ENCODE assay signal across 8 mouse cellular contexts in the genomic region with DNA sequence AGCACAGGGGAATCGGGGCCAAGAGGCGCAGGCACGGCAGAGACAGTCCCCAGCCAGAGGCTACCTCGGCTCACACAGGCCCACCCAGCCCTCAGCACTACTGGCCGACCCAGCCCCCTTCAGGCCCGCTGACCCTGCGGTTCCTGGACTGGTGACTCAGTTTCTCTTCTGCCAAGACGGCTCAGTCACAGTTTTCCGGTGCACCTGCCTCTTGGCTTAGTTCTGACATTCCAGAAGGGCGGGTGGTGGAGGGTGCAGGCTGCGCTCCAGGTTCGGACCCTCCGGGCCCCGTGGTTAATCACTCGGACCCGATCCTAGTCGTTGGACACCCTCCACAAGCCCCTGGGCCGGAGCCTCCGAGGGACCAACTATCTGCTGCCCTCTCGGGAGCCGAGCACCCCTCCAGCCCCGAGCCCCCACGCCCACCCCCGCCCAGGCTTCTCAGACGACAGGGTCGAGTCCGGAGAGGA. TPM values are rescaled to one million over a fixed set of nuclear protein-coding genes. Genes with fewer than 3 reads are reported as not detected.
DNase-seq lines count a peak whose midpoint lies in the region; ATAC-seq and TF ChIP-seq lines count a peak whose summit lies in the region.

No protein-coding gene starts in this region.

- peak overlapping the region; percentile 94 for H3K4me2 ChIP-seq in heart, postnatal 0 days (ENCODE audit: low read depth, low read length)
- H3K4me2 ChIP-seq in liver, embryonic 11.5 days, result peak overlapping the region; percentile 96
- H3K4me2 ChIP-seq in stomach, embryonic 16.5 days (ENCODE audit: low read depth, low read length), result peak overlapping the region; percentile 88

- H3K9ac ChIP-seq in heart, postnatal 0 days (replicated peaks; ENCODE audit: low read depth, low read length), result peak overlapping the region; percentile 99
- peak overlapping the region; percentile 96 for H3K9ac ChIP-seq in liver, embryonic 11.5 days (ENCODE audit: low read depth, low read length)
- H3K9ac ChIP-seq in stomach, embryonic 16.5 days (ENCODE audit: low read length), result peak overlapping the region; percentile 90

- H3K4me3 ChIP-seq in testis, adult 2 months (ENCODE audit: control insufficient read depth, low read depth, low read length), result peak overlapping the region; percentile 89
- peak overlapping the region; percentile 90 for H3K4me3 ChIP-seq in heart, postnatal 0 days (ENCODE audit: low read depth, low read length)
- H3K4me3 ChIP-seq in liver, embryonic 11.5 days (ENCODE audit: low read depth, low read length), result peak overlapping the region; percentile 97
- H3K4me3 ChIP-seq in stomach, embryonic 16.5 days (replicated peaks; ENCODE audit: low read length), result peak overlapping the region; percentile 80

- H3K27ac ChIP-seq in testis, adult 2 months (ENCODE audit: control insufficient read depth, insufficient read depth, low read depth, low read length), result peak overlapping the region; percentile 94
- H3K27ac ChIP-seq in heart, postnatal 0 days (ENCODE audit: low read depth), result peak overlapping the region; percentile 95
- peak overlapping the region; percentile 83 for H3K27ac ChIP-seq in liver, embryonic 11.5 days (ENCODE audit: low read depth, low read length)
- peak overlapping the region; percentile 97 for H3K27ac ChIP-seq in stomach, embryonic 16.5 days (ENCODE audit: low read length)

- H3K9me3 ChIP-seq in heart, postnatal 0 days (replicated peaks; ENCODE audit: control insufficient read depth, low read length), result no peaks in the 10 kb centered on the region
- H3K9me3 ChIP-seq in liver, embryonic 11.5 days (ENCODE audit: control insufficient read depth, low read length), result no peaks in the 10 kb centered on the region
- no peaks in the 10 kb centered on the region for H3K9me3 ChIP-seq in stomach, embryonic 16.5 days (replicated peaks; ENCODE audit: control insufficient read depth, low read length)

- no peak for TF ChIP-seq EP300 in heart, postnatal 0 days (IDR thresholded peaks at IDR 0.05; ENCODE audit: low read depth)

- WGBS in heart, postnatal 0 days, result 2% methylated on average over 27 of the region's 27 CpGs
- 2% methylated on average over 27 of the region's 27 CpGs for WGBS in liver, embryonic 11.5 days
- under 1% methylated on average over 27 of the region's 27 CpGs for WGBS in stomach, embryonic 16.5 days

- no peak for TF ChIP-seq CTCF in testis, adult 2 months (IDR thresholded peaks at IDR 0.05; ENCODE audit: control insufficient read depth, insufficient read depth, insufficient replicate concordance, low read depth, low read length)
- no peak for TF ChIP-seq CTCF in heart, postnatal 0 days (IDR thresholded peaks at IDR 0.05; ENCODE audit: low read depth)

- H3K4me1 ChIP-seq in testis, adult 2 months (ENCODE audit: control insufficient read depth, insufficient read depth, low read length), result peaks cover 3% of the 10 kb centered on the region
- peaks cover 14% of the 10 kb centered on the region for H3K4me1 ChIP-seq in heart, postnatal 0 days (ENCODE audit: control insufficient read depth, insufficient read depth)
- peaks cover 40% of the 10 kb centered on the region for H3K4me1 ChIP-seq in liver, embryonic 11.5 days (replicated peaks; ENCODE audit: control insufficient read depth, insufficient read depth, low read length)
- H3K4me1 ChIP-seq in stomach, embryonic 16.5 days (ENCODE audit: control insufficient read depth, insufficient read depth, low read length), result peaks cover 13% of the 10 kb centered on the region

- no peak for TF ChIP-seq POLR2A in testis, adult 2 months (IDR thresholded peaks at IDR 0.05; ENCODE audit: control insufficient read depth, low read depth, low read length)

- no peaks in the 10 kb centered on the region; the same call in none of the 2 replicates for H3K36me3 ChIP-seq in testis, adult 2 months (ENCODE audit: control insufficient read depth, insufficient read depth, low read length)
- H3K36me3 ChIP-seq in heart, postnatal 0 days (replicated peaks; ENCODE audit: control insufficient read depth, insufficient read depth, low read length), result peaks cover 31% of the 10 kb centered on the region
- H3K36me3 ChIP-seq in liver, embryonic 11.5 days (ENCODE audit: control insufficient read depth, insufficient read depth, low read length), result peaks cover 19% of the 10 kb centered on the region
- H3K36me3 ChIP-seq in stomach, embryonic 16.5 days (ENCODE audit: control insufficient read depth, insufficient read depth, low read length), result no peaks in the 10 kb centered on the region

- peak; percentile 49 for DNase-seq in cerebellum, adult 11 months
- DNase-seq in cerebellum, adult 9-11 months, result no peak
- DNase-seq in testis, postnatal 14 days (ENCODE audit: low spot score), result no peak
- no peak for DNase-seq in heart, postnatal 0 days (ENCODE audit: low spot score)
- peak; percentile 60 for DNase-seq in liver, embryonic 11.5 days (ENCODE audit: low spot score)
- DNase-seq in gastrocnemius, adult 18-20 months (ENCODE audit: low spot score), result no peak

- H3K27me3 ChIP-seq in testis, adult 2 months (ENCODE audit: control insufficient read depth, insufficient read depth, low read length), result no peaks in the 10 kb centered on the region
- H3K27me3 ChIP-seq in heart, postnatal 0 days (ENCODE audit: control insufficient read depth, insufficient read depth, low read length), result no peaks in the 10 kb centered on the region
- H3K27me3 ChIP-seq in liver, embryonic 11.5 days (replicated peaks; ENCODE audit: control insufficient read depth, insufficient read depth, low read length), result no peaks in the 10 kb centered on the region
- no peaks in the 10 kb centered on the region for H3K27me3 ChIP-seq in stomach, embryonic 16.5 days (ENCODE audit: control insufficient read depth, insufficient read depth, low read length)

- peak; percentile 2; the same call in 1 of the 2 replicates for ATAC-seq in heart, postnatal 0 days (ENCODE audit: insufficient read depth, low read depth)
- ATAC-seq in liver, embryonic 11.5 days (replicated peaks; ENCODE audit: low FRiP score), result peak; percentile 31
- ATAC-seq in stomach, embryonic 16.5 days (ENCODE audit: insufficient read depth, low FRiP score), result peak; percentile 14; the same call in 1 of the 2 replicates

RNA-seq across cellular contexts. Expression of a gene that starts 0.7 kb away (rescaled TPM):
- 39.2 and 41.1 TPM in 2 replicates for polyA plus RNA-seq in testis, adult 2 months (2012; rRNA removed)
- 22.6 and 30.3 TPM in 2 replicates for total RNA-seq in heart, postnatal 0 days (2014; rRNA removed; ENCODE audit: low replicate concordance)
- 34.4 and 34.5 TPM in 2 replicates for polyA plus RNA-seq in heart, postnatal 0 days (2015; fragmentation: Nextera tagmentation; extraction: Ambion mirVana)
- 26.2 and 26.4 TPM in 2 replicates for polyA plus RNA-seq in liver, embryonic 11.5 days (2014; fragmentation: Nextera tagmentation; extraction: Ambion mirVana)
- polyA plus RNA-seq in stomach, embryonic 16.5 days (2015; fragmentation: Nextera tagmentation; extraction: Ambion mirVana), result 40.9 and 42.1 TPM in 2 replicates
- total RNA-seq in gastrocnemius, adult 18-20 months (2021), result 10 to 100 TPM; 49.2 to 51.0 TPM

RNA-seq across cellular contexts. Expression of a gene that starts 11.6 kb away (rescaled TPM):
- 1.5 and 1.6 TPM in 2 replicates for polyA plus RNA-seq in testis, adult 2 months (2012; rRNA removed)
- total RNA-seq in heart, postnatal 0 days (2014; rRNA removed; ENCODE audit: low replicate concordance), result 0.92 and 3.8 TPM in 2 replicates
- polyA plus RNA-seq in heart, postnatal 0 days (2015; fragmentation: Nextera tagmentation; extraction: Ambion mirVana), result 0.40 and 0.92 TPM in 2 replicates
- 1.3 TPM in 2 replicates for polyA plus RNA-seq in liver, embryonic 11.5 days (2014; fragmentation: Nextera tagmentation; extraction: Ambion mirVana)
- polyA plus RNA-seq in stomach, embryonic 16.5 days (2015; fragmentation: Nextera tagmentation; extraction: Ambion mirVana), result 4.0 and 110 TPM in 2 replicates
- over 10,000 TPM; 23,271 to 27,147 TPM for total RNA-seq in gastrocnemius, adult 18-20 months (2021)

RNA-seq across cellular contexts. Expression of a gene that starts 12.6 kb away (rescaled TPM):
- polyA plus RNA-seq in testis, adult 2 months (2012; rRNA removed), result 43.5 and 50.2 TPM in 2 replicates
- total RNA-seq in heart, postnatal 0 days (2014; rRNA removed; ENCODE audit: low replicate concordance), result 151 and 153 TPM in 2 replicates
- 199 and 205 TPM in 2 replicates for polyA plus RNA-seq in heart, postnatal 0 days (2015; fragmentation: Nextera tagmentation; extraction: Ambion mirVana)
- polyA plus RNA-seq in liver, embryonic 11.5 days (2014; fragmentation: Nextera tagmentation; extraction: Ambion mirVana), result 193 and 211 TPM in 2 replicates
- polyA plus RNA-seq in stomach, embryonic 16.5 days (2015; fragmentation: Nextera tagmentation; extraction: Ambion mirVana), result 140 and 154 TPM in 2 replicates
- total RNA-seq in gastrocnemius, adult 18-20 months (2021), result 100 to 1,000 TPM; 118 to 124 TPM

RNA-seq across cellular contexts. Expression of a gene that starts 28.7 kb away (rescaled TPM):
- polyA plus RNA-seq in testis, adult 2 months (2012; rRNA removed), result 666 and 681 TPM in 2 replicates
- 21.8 and 35.6 TPM in 2 replicates for total RNA-seq in heart, postnatal 0 days (2014; rRNA removed; ENCODE audit: low replicate concordance)
- polyA plus RNA-seq in heart, postnatal 0 days (2015; fragmentation: Nextera tagmentation; extraction: Ambion mirVana), result 13.4 and 14.1 TPM in 2 replicates
- 71.4 and 75.7 TPM in 2 replicates for polyA plus RNA-seq in liver, embryonic 11.5 days (2014; fragmentation: Nextera tagmentation; extraction: Ambion mirVana)
- polyA plus RNA-seq in stomach, embryonic 16.5 days (2015; fragmentation: Nextera tagmentation; extraction: Ambion mirVana), result 31.2 and 33.4 TPM in 2 replicates
- total RNA-seq in gastrocnemius, adult 18-20 months (2021), result 10 to 100 TPM; 28.4 to 33.1 TPM

RNA-seq across cellular contexts. Expression of a gene that starts 46.0 kb away (rescaled TPM):
- polyA plus RNA-seq in testis, adult 2 months (2012; rRNA removed), result 17.6 and 17.7 TPM in 2 replicates
- total RNA-seq in heart, postnatal 0 days (2014; rRNA removed; ENCODE audit: low replicate concordance), result 20.2 and 24.8 TPM in 2 replicates
- polyA plus RNA-seq in heart, postnatal 0 days (2015; fragmentation: Nextera tagmentation; extraction: Ambion mirVana), result 15.0 and 16.4 TPM in 2 replicates
- polyA plus RNA-seq in liver, embryonic 11.5 days (2014; fragmentation: Nextera tagmentation; extraction: Ambion mirVana), result 15.6 and 16.0 TPM in 2 replicates
- 28.0 and 31.5 TPM in 2 replicates for polyA plus RNA-seq in stomach, embryonic 16.5 days (2015; fragmentation: Nextera tagmentation; extraction: Ambion mirVana)
- 10 to 100 TPM; 10.6 to 13.1 TPM for total RNA-seq in gastrocnemius, adult 18-20 months (2021)

Comparison
In these comparisons a context has a peak if more than half of its experiments do, and no peak if none do; other contexts are left out.
1. DNase-seq: peak in cerebellum, adult 11 months (single experiment) and liver, embryonic 11.5 days (single experiment); none in cerebellum, adult 9-11 months (single experiment), testis, postnatal 14 days (single experiment), heart, postnatal 0 days (single experiment) and gastrocnemius, adult 18-20 months (single experiment).
2. Peak in every context shown above with its lines, with median percentiles within 50 percentile points of each other: H3K27ac ChIP-seq, H3K4me3 ChIP-seq, ATAC-seq, H3K4me2 ChIP-seq and H3K9ac ChIP-seq.